Mouse (Mus musculus) brain, embryonic 14.5 days (tissue): ENCODE measurements around the gene Spsb4. TPM values are rescaled to one million over a fixed set of nuclear protein-coding genes. Genes with fewer than 3 reads are reported as not detected.
A peak's percentile ranks its signal among the peaks of the same experiment; 100 is the strongest.
"Not testable (repeated sequence)": the region's sequence is repeated elsewhere in the genome, so short reads cannot be mapped to it uniquely, and the experiment has no call there.

Experiments used
- DNase-seq: peaks from one replicate; pipeline ENCODE4 v3.0.0-alpha.2; 2011; ENCODE audit warnings: low read depth
- CTCF ChIP-seq: fragments of 200-500 bp; IDR thresholded peaks from 2 replicates; pipeline ENCODE4 v1.5.1; 2012; ENCODE audit warnings: inconsistent platforms, mild to moderate bottlenecking, moderate library complexity, borderline replicate concordance; ENCODE audit not compliant: insufficient read depth, insufficient read length; ENCODE audit errors: extremely low read depth
- POLR2A ChIP-seq: fragments of 200-500 bp; IDR thresholded peaks from 2 replicates; pipeline ENCODE4 v1.6.1; 2012; ENCODE audit warnings: mild to moderate bottlenecking, inconsistent platforms, borderline replicate concordance; ENCODE audit not compliant: poor library complexity, insufficient read depth, insufficient read length, severe bottlenecking; ENCODE audit errors: extremely low read depth
- polyA plus RNA-seq: library from polyadenylated mRNA; depleted of rRNA; stranded (reverse); fragments of >200 nt; gene quantifications from 2 replicates; pipeline ENCODE4 v1.2.3, GENCODE M21; 2012

The Spsb4 gene
- polyA plus RNA-seq, 1 experiment: 28.6 TPM

GRCm38 (mm10) chr9:96942975-96943374 is 75.7 kb downstream of the Spsb4 start:
- no peak for TF ChIP-seq CTCF
- TF ChIP-seq POLR2A: no peak
- DNase-seq: no peak

- TF ChIP-seq CTCF (no peak), POLR2A (no peak)
- DNase-seq: peak; percentile 69
These were observed 79.8 kb downstream of the Spsb4 start for GRCm38 (mm10) chr9:96938887-96939286.

GRCm38 (mm10) chr9:96936427-96936826 is 82.2 kb downstream of the Spsb4 start:
- DNase-seq: not testable (repeated sequence)

GRCm38 (mm10) chr9:96935556-96936300 is 82.9 kb downstream of the Spsb4 start:
- no peak for TF ChIP-seq POLR2A
- TF ChIP-seq CTCF: no peak
- no peak for DNase-seq

GRCm38 (mm10) chr9:96934816-96935215 is 83.8 kb downstream of the Spsb4 start:
- no peak for DNase-seq
- no peak for TF ChIP-seq CTCF
- TF ChIP-seq POLR2A: no peak

GRCm38 (mm10) chr9:96932751-96933150 is 85.9 kb downstream of the Spsb4 start:
- TF ChIP-seq POLR2A: no peak
- no peak for TF ChIP-seq CTCF
- DNase-seq: no peak

- no peak for DNase-seq
- TF ChIP-seq POLR2A (no peak), CTCF (no peak)
These were observed 94.9 kb downstream of the Spsb4 start for GRCm38 (mm10) chr9:96923577-96924316.

GRCm38 (mm10) chr9:96923119-96923518 is 95.5 kb downstream of the Spsb4 start:
- TF ChIP-seq CTCF: no peak
- TF ChIP-seq POLR2A: no peak
- no peak for DNase-seq

GRCm38 (mm10) chr9:96916620-96917538 is 101.8 kb downstream of the Spsb4 start:
- DNase-seq: peak; percentile 97
- TF ChIP-seq CTCF: peak; percentile 100
- no peak for TF ChIP-seq POLR2A

- no peak for DNase-seq
- TF ChIP-seq POLR2A (no peak), CTCF (no peak)
These were observed 102.6 kb downstream of the Spsb4 start for GRCm38 (mm10) chr9:96916076-96916475.

GRCm38 (mm10) chr9:96914851-96915250 is 103.8 kb downstream of the Spsb4 start:
- TF ChIP-seq CTCF (no peak), POLR2A (no peak)
- no peak for DNase-seq
